Mouse (Mus musculus) stomach, embryonic 15.5 days (tissue): Measurements from ENCODE around the gene Ear1. TPM values are rescaled to one million over a fixed set of nuclear protein-coding genes. Genes with fewer than 3 reads are reported as not detected.
"Not testable (repeated sequence)": the region's sequence is repeated elsewhere in the genome, so short reads cannot be mapped to it uniquely, and the experiment has no call there.

Experiments used
- ATAC-seq: fragments of 200-750 bp; cut with Nextera tagmentation; 2 replicates; pipeline ENCODE4 v1.8.0; 2017; ENCODE audit warnings: low read depth, moderate number of reproducible peaks, moderate TSS enrichment; ENCODE audit not compliant: insufficient read depth, low FRiP score
- H3K27ac ChIP-seq: fragments of 300-500 bp; sonication (generic); 2 replicates; pipeline ENCODE4 v1.5.1; 2015; ENCODE audit warnings: mild to moderate bottlenecking, inconsistent platforms
- H3K27me3 ChIP-seq: fragments of 300-500 bp; sonication (generic); replicated peaks from 2 replicates; pipeline ENCODE4 v1.6.1; 2015; ENCODE audit warnings: inconsistent platforms
- H3K36me3 ChIP-seq: fragments of 300-500 bp; sonication (generic); 2 replicates; pipeline ENCODE4 v1.6.1; 2015; ENCODE audit warnings: inconsistent platforms
- H3K4me1 ChIP-seq: fragments of 300-500 bp; sonication (generic); 2 replicates; pipeline ENCODE4 v1.6.1; 2015; ENCODE audit warnings: inconsistent platforms
- H3K4me2 ChIP-seq: fragments of 300-500 bp; sonication (generic); 2 replicates; pipeline ENCODE4 v1.6.1; 2015; ENCODE audit warnings: mild to moderate bottlenecking, inconsistent platforms
- H3K4me3 ChIP-seq: fragments of 300-500 bp; sonication (generic); replicated peaks from 2 replicates; pipeline ENCODE4 v1.5.1; 2015; ENCODE audit warnings: inconsistent platforms
- H3K9ac ChIP-seq: fragments of 300-500 bp; sonication (generic); 2 replicates; pipeline ENCODE4 v1.6.1; 2015; ENCODE audit warnings: inconsistent platforms
- H3K9me3 ChIP-seq: fragments of 300-500 bp; sonication (generic); 2 replicates; pipeline ENCODE4 v1.6.1; 2016; ENCODE audit warnings: inconsistent platforms
- WGBS: fragments of 180-500 bp; shearing (Covaris S2); methylation state at CpG from one replicate; pipeline ENCODE4 v1.1.7; 2015; 5-methylcytosine and 5-hydroxymethylcytosine counted together
- polyA plus RNA-seq: library from polyadenylated mRNA; unstranded; fragments of >200 nt; fragmentation: Nextera tagmentation; extraction: Ambion mirVana; gene quantifications from 2 replicates; pipeline ENCODE4 v1.2.1, GENCODE M21; 2015

Gene Ear1
- polyA plus RNA-seq, 1 experiment from 2014 or later = 1.5 TPM

DNA sequence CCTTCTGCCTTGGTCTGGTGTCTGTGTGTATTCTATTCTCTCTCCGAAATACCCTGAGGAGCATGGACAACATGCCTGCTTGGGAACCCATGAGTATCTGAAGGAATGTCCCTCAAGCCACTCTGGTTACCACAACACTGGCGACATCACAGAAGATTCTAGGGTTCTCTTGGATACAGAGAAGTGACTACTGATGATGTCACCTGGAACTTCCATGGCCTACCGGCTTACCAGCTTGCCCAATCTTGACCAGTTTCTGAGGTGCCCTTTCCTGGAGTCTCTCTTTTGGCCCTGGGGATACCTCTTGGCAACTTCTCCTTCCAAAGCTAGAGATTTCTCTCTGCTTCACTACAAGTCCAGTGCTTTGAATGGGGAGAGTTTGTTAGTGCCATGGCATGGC is 90.7 kb downstream of the Ear1 start, which contains the start of gene Gm8180:
Gm8180 (minus strand) TSS at position 101 of the 400 bp plus-strand sequence.
- H3K4me1 ChIP-seq, H3K27me3 ChIP-seq, ATAC-seq, H3K36me3 ChIP-seq, H3K4me3 ChIP-seq, H3K4me2 ChIP-seq, H3K9ac ChIP-seq, H3K9me3 ChIP-seq, H3K27ac ChIP-seq: not testable (repeated sequence)
- 92% methylated on average over 3 of the region's 3 CpGs for WGBS

Other genes starting within 250 kb of the Ear1 start
- gene Gm8165, start 198.3 kb downstream of the Ear1 start, polyA plus RNA-seq = not detected in 2 replicates
- gene Gm7324, start 177.7 kb downstream of the Ear1 start, polyA plus RNA-seq = 0.73 and 1.6 TPM in 2 replicates
- gene Gm16506, start 148.0 kb downstream of the Ear1 start, polyA plus RNA-seq = not detected in 2 replicates
- not detected in 2 replicates for gene Gm6526, start 127.7 kb downstream of the Ear1 start, polyA plus RNA-seq
- not detected in 2 replicates for gene Gm8180, start 90.8 kb downstream of the Ear1 start, polyA plus RNA-seq
- not detected in 2 replicates for gene Ear10, start 48.0 kb upstream of the Ear1 start, polyA plus RNA-seq
- 12.5 and 14.2 TPM in 2 replicates for gene Gm8113, start 49.9 kb upstream of the Ear1 start, polyA plus RNA-seq
- gene Ang5, start 81.6 kb upstream of the Ear1 start, polyA plus RNA-seq = not detected in 2 replicates
- gene Ang6, start 126.8 kb upstream of the Ear1 start, polyA plus RNA-seq = not detected in 2 replicates
- 1.5 and 2.1 TPM in 2 replicates for gene Ear2, start 227.1 kb upstream of the Ear1 start, polyA plus RNA-seq
- not detected in 2 replicates for gene Gm3327, start 248.3 kb upstream of the Ear1 start, polyA plus RNA-seq